Mouse (Mus musculus): ENCODE measurements around the gene Sept4.

Gene Sept4

GRCm38 (mm10) chr11:87599395-87600089 lies 30.8 kb downstream of the Sept4 start:
- DNase-seq (ENCODE audit: low spot score in 2 of 2), result no peak

DNA sequence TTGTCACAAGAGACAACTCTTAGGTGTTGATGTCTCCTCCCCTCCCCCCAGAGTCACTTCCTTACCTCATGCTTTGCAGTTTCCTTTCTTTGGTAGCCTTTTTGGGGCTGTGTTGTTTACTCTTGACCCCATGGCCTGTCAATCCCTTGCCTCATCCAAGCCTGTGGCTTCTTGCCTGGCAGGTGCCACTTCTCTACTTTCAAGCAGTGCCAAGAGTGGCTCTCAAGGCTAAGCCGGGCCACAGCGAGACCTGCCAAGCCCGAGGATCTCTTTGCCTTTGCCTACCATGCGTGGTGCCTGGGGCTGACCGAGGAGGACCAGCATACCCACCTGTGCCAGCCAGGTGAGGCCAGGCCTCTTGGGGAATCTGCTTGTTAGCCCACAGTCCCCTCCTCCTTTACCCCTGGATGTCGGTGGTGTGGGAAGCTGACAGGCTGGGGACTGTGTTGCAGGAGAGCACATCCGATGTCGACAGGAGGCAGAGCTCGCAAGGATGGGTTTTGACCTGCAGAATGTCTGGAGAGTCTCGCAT lies 31.7 kb downstream of the Sept4 start:
- DNase-seq (ENCODE audit: low spot score in 2 of 2), result no peak

- no peak for DNase-seq (ENCODE audit: low spot score in 2 of 2)
Observed at GRCm38 (mm10) chr11:87602234-87602633, 33.5 kb downstream of the Sept4 start.

- DNase-seq (ENCODE audit: low spot score in 2 of 2), result no peak
Observed at GRCm38 (mm10) chr11:87603571-87603970, 34.9 kb downstream of the Sept4 start.

DNA sequence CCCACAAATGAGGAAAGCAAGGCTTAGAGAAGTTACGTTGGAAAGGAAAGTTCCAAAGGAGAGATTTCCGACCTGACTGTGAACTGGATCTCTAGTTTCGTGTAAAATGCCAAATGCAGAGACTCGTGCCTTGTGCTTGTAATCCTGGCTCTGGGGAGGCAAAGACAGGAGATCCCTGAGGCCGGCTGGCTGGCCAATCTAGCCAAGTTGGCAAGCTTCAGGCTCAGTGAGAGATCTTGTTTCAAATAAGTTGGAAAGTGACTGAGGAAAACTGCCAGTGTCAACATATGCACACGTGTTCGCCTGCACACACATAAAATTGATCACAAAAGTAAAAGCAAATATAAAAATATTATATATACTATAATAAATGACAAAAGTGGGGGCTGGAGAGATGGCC lies 40.6 kb downstream of the Sept4 start:
- DNase-seq (ENCODE audit: low spot score in 2 of 2), result no peak

DNA sequence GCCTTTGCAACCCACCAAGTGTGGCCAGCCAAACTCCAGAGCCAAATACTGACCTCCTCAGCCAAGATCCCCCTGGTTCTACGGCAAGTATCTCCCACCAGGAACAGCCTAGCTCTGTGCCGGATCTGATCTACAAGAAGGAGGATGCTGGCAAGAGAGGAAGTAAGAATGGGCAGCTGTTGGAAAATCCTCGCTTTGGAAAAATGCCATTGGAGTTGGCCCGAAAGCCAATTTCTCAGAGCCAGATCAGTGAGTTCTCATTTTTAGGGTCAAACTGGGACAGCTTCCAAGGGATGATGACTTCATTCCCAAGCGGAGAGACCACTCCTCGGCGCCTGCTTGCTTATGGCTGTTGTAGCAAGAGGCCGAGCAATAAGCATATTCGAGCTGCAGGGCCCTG lies 42.8 kb downstream of the Sept4 start:
- no peak for DNase-seq (ENCODE audit: low spot score in 2 of 2)

DNA sequence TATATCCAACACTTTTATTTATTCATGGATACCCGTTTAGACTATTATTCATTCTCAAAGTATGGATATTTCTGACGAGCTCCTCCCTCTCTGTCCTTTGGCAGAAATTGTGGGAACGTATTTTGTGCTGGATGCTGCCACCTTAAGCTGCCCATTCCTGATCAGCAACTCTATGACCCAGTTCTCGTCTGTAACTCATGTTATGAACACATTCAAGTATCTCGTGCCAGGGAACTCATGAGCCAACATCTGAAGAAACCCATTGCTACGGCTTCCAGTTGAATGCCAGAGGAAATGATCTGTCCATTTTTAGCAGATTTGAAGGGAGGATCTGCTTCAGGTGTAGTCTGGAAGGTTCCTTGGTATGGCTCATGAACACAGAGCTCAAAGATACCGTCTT lies 45.3 kb downstream of the Sept4 start:
- no peak for DNase-seq (ENCODE audit: low spot score in 2 of 2)

DNA sequence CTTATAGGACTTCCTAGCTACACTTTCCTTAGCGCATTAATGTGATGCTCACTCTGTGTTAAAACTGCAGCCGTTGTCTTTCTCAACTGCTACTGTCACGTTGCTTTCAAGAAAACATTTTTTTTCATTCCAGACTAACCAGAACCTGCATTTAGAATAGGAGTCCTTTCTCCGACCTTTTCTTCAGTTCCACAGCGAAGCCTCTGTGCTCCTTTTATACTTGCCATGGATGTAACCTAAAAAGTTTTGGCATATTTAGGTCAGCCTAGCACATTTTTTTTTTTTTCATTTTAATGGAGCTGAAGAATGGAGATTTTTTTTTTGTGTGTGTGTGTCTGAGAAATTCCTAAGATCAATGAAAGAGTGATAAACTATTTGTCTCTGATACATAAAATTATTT lies 46.8 kb downstream of the Sept4 start:
- no peak for DNase-seq (ENCODE audit: low spot score in 2 of 2)

DNA sequence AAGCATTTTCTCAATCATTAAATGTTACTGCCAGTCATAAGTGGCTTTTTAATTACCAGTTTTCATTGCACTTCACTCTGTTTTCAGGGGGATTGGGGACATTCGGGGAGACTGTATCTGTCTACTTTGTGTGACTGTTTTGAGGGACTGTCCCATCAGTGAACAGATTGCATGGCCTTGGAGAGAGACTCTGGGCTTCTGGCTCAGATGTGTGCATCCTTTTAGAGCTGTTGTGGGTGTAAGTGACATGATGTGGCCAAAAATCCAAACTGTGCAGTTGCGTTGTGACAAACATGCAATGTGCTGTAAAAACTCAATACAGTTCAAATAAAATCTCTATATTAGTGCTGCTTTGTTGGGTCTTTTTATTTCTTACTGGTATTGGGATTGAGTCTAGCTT lies 47.2 kb downstream of the Sept4 start:
- no peak for DNase-seq (ENCODE audit: low spot score in 2 of 2)

- DNase-seq (ENCODE audit: low spot score in 2 of 2), result no peak
Observed at GRCm38 (mm10) chr11:87616790-87617474, 48.2 kb downstream of the Sept4 start, which contains the start of gene Hsf5. Gene Hsf5 (plus strand): TSS chr11:87617164.

DNA sequence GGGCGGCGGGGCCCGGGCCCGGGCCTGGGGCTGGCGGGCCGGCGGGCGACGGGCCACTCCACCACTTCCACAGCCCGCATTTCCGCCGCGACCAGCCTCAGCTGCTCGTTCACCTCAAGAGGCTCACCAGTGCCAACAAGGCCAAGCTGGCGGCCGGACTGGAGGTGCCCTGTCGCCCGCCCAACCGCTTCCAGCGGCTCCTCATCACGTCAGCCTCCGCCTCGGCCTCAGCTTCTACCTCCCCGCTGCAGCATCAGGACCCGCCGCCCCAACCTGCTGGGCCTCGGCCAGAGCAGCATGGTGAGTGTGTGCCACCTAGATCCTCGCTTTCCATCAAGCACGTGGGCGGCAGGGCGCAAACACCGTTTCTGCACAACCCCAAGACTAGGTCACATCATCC lies 48.9 kb downstream of the Sept4 start:
- DNase-seq (ENCODE audit: low spot score in 2 of 2), result no peak

- DNase-seq (ENCODE audit: low spot score in 2 of 2), result no peak
Observed at GRCm38 (mm10) chr11:87623160-87623559, 54.5 kb downstream of the Sept4 start.

DNA sequence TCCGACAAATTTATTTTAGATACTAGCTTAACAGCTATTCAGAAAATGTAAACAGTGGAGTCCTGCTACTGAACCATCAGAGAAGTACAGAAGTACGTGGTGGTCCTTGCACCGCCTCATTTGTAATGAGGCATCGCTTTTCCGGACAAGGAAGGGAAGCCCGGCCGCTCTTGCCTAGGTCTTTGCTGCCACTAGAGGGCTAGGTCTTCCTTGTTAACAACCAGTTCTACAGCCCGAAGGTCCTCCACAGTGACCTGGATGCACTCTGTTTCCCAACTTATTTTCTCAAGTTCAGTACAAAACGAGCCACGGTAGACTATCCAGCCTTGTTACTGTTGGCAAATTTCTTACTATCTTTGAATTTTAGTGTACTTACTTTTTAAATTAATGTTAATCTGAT lies 61.2 kb downstream of the Sept4 start:
- peak; percentile 29 to 51 for DNase-seq (ENCODE audit: low spot score in 2 of 2)

- no peak for DNase-seq (ENCODE audit: low spot score in 2 of 2)
Observed at GRCm38 (mm10) chr11:87638793-87639192, 70.1 kb downstream of the Sept4 start.

DNA sequence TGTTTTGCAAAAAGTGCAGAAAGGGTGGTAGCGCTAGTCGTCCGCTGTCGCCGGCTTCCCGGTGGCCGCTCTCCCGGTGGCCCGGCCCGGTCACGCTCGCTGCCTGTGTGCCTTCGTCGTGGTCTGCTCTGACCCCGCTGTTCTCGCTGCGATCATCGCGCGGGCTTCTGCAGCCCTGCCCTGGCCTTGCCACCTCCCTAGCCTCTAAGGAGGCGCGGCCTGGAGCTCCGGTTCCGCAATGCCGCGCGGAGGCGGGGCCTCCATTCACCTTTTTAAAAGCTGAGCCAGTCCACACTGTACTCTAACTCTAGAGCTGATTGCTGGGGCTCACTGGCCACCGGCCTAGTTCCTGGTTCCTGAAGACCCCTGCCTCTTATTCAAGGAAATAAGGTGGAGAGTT lies 70.5 kb downstream of the Sept4 start:
- peak; percentile 44 to 47 for DNase-seq (ENCODE audit: low spot score in 2 of 2)

Measured in natural killer cell, adult 2 months (primary cell).